Mouse (Mus musculus) cortical plate, adult 2 months (tissue): Measurements from ENCODE around the gene Olfr1274-ps.

ENCODE experiments used
- CTCF ChIP-seq: fragments of 200-500 bp; IDR thresholded peaks from 2 replicates; pipeline ENCODE4 v1.5.1; 2011; ENCODE audit warnings: mild to moderate bottlenecking, control low read depth, low read length; ENCODE audit not compliant: insufficient read depth; ENCODE audit errors: extremely low read depth
- POLR2A ChIP-seq: fragments of 200-500 bp; IDR thresholded peaks from 2 replicates; pipeline ENCODE4 v1.6.1; 2011; ENCODE audit warnings: mild to moderate bottlenecking, low read length, control low read depth; ENCODE audit not compliant: insufficient read depth; ENCODE audit errors: extremely low read depth

GRCm38 (mm10) chr2:90443811-90444210 lies 45.3 kb downstream of the Olfr1274-ps start:
- TF ChIP-seq CTCF, result no peak
- no peak for TF ChIP-seq POLR2A
